Mouse (Mus musculus) midbrain, postnatal 0 days (tissue): ENCODE data around the gene Ccl6. TPM values are rescaled to one million over a fixed set of nuclear protein-coding genes. Genes with fewer than 3 reads are reported as not detected.

Experiments
- ATAC-seq: fragments of 200-750 bp; cut with Nextera tagmentation; 2 replicates; pipeline ENCODE4 v1.8.0; 2017; ENCODE audit warnings: moderate number of reproducible peaks, mild to moderate bottlenecking, moderate TSS enrichment, moderate library complexity; ENCODE audit not compliant: low FRiP score
- DNase-seq: peaks from one replicate; pipeline ENCODE4 v3.0.0-alpha.2; 2015; ENCODE audit warnings: low spot score
- H3K27ac ChIP-seq: fragments of 300-500 bp; sonication (generic); 2 replicates; pipeline ENCODE4 v1.5.1; 2014; ENCODE audit warnings: low read depth, mild to moderate bottlenecking, low read length, mixed read lengths
- H3K27me3 ChIP-seq: fragments of 300-500 bp; sonication (generic); 2 replicates; pipeline ENCODE4 v1.6.1; 2014; ENCODE audit warnings: low read length, control low read depth, mixed read lengths; ENCODE audit not compliant: insufficient read depth
- H3K36me3 ChIP-seq: fragments of 300-500 bp; sonication (generic); 2 replicates; pipeline ENCODE4 v1.6.1; 2014; ENCODE audit warnings: low read length, control low read depth, mixed read lengths; ENCODE audit not compliant: insufficient read depth
- H3K4me1 ChIP-seq: fragments of 300-500 bp; sonication (generic); 2 replicates; pipeline ENCODE4 v1.6.1; 2014; ENCODE audit warnings: mild to moderate bottlenecking, control low read depth, antibody characterized with exemption, low read length, mixed read lengths; ENCODE audit not compliant: insufficient read depth
- H3K4me2 ChIP-seq: fragments of 300-500 bp; sonication (generic); 2 replicates; pipeline ENCODE4 v1.6.1; 2014; ENCODE audit warnings: low read depth, mild to moderate bottlenecking, low read length, mixed read lengths; ENCODE audit not compliant: poor library complexity, severe bottlenecking
- H3K4me3 ChIP-seq: fragments of 300-500 bp; sonication (generic); 2 replicates; pipeline ENCODE4 v1.5.1; 2014; ENCODE audit warnings: low read depth, mild to moderate bottlenecking, low read length, moderate library complexity
- H3K9ac ChIP-seq: fragments of 300-500 bp; sonication (generic); replicated peaks from 2 replicates; pipeline ENCODE4 v1.6.1; 2014; ENCODE audit warnings: mild to moderate bottlenecking, low read length, moderate library complexity, mixed read lengths; ENCODE audit not compliant: poor library complexity, severe bottlenecking
- H3K9me3 ChIP-seq: fragments of 300-500 bp; sonication (generic); 2 replicates; pipeline ENCODE4 v1.6.1; 2016; ENCODE audit warnings: low read length, control low read depth
- CTCF ChIP-seq: IDR thresholded peaks from 2 replicates; pipeline ENCODE4 v1.5.1; 2016; ENCODE audit warnings: antibody characterized with exemption, mild to moderate bottlenecking
- WGBS: fragments of 180-500 bp; shearing (Covaris S2); extraction: QIAGEN DNeasy Blood & Tissue Kit; methylation state at CpG from one replicate; pipeline ENCODE4 v1.1.7; 2014; 5-methylcytosine and 5-hydroxymethylcytosine counted together
- polyA plus RNA-seq: library from polyadenylated mRNA; unstranded; fragments of >200 nt; fragmentation: Nextera tagmentation; extraction: Ambion mirVana; gene quantifications from 2 replicates; pipeline ENCODE4 v1.2.1, GENCODE M21; 2015
- total RNA-seq: library from RNA; depleted of rRNA; stranded (reverse); fragments of >200 nt; gene quantifications from 2 replicates; pipeline ENCODE4 v1.2.3, GENCODE M21; 2014

Ccl6 gene
- total and polyA plus RNA-seq, 2 experiments from 2014 or later = 1.8 to 3.6 TPM

- Histone ChIP-seq H3K4me2 (no peak overlapping the region), H3K4me3 (no peak overlapping the region), H3K9ac (no peak overlapping the region), H3K27ac (no peak overlapping the region), H3K27me3 (no peaks in the 10 kb centered on the region), H3K4me1 (no peaks in the 10 kb centered on the region), H3K36me3 (no peaks in the 10 kb centered on the region), H3K9me3 (no peaks in the 10 kb centered on the region)
- ATAC-seq (no peak), DNase-seq (no peak)
- no peak for TF ChIP-seq CTCF
- 94% methylated on average over 1 of the region's 1 CpGs for WGBS
These were observed 26.1 kb upstream of the Ccl6 start for GRCm38 (mm10) chr11:83619037-83619436.

GRCm38 (mm10) chr11:83618238-83618637 lies 25.4 kb upstream of the Ccl6 start:
- no peak overlapping the region for H3K9ac ChIP-seq
- H3K9me3 ChIP-seq = no peaks in the 10 kb centered on the region
- no peak overlapping the region for H3K4me3 ChIP-seq
- WGBS = 70% methylated on average over 5 of the region's 5 CpGs
- H3K4me1 ChIP-seq = no peaks in the 10 kb centered on the region
- H3K27me3 ChIP-seq = no peaks in the 10 kb centered on the region
- no peak for DNase-seq
- no peak overlapping the region for H3K4me2 ChIP-seq
- no peak for ATAC-seq
- no peaks in the 10 kb centered on the region for H3K36me3 ChIP-seq
- no peak overlapping the region for H3K27ac ChIP-seq
- TF ChIP-seq CTCF = no peak

GRCm38 (mm10) chr11:83616586-83616985 lies 23.7 kb upstream of the Ccl6 start:
- no peak for TF ChIP-seq CTCF
- H3K9me3 ChIP-seq = no peaks in the 10 kb centered on the region
- 91% methylated on average over 1 of the region's 1 CpGs for WGBS
- H3K27ac ChIP-seq = no peak overlapping the region
- no peak overlapping the region for H3K9ac ChIP-seq
- no peak overlapping the region for H3K4me2 ChIP-seq
- H3K36me3 ChIP-seq = no peaks in the 10 kb centered on the region
- H3K4me1 ChIP-seq = no peaks in the 10 kb centered on the region
- H3K27me3 ChIP-seq = no peaks in the 10 kb centered on the region
- H3K4me3 ChIP-seq = no peak overlapping the region
- DNase-seq = no peak
- ATAC-seq = no peak

- TF ChIP-seq CTCF = no peak
- no peaks in the 10 kb centered on the region for H3K36me3 ChIP-seq
- DNase-seq = no peak
- WGBS = 80% methylated on average over 2 of the region's 2 CpGs
- H3K27me3 ChIP-seq = no peaks in the 10 kb centered on the region
- no peaks in the 10 kb centered on the region for H3K9me3 ChIP-seq
- H3K4me1 ChIP-seq = no peaks in the 10 kb centered on the region
- ATAC-seq = no peak
- H3K27ac ChIP-seq = no peak overlapping the region
- no peak overlapping the region for H3K4me2 ChIP-seq
- H3K9ac ChIP-seq = no peak overlapping the region
- no peak overlapping the region for H3K4me3 ChIP-seq
These were observed 18.0 kb upstream of the Ccl6 start for GRCm38 (mm10) chr11:83610900-83611299.

- no peak for TF ChIP-seq CTCF
- no peak for ATAC-seq
- H3K4me2 ChIP-seq = no peak overlapping the region
These were observed 13.5 kb upstream of the Ccl6 start for GRCm38 (mm10) chr11:83606396-83606795.

GRCm38 (mm10) chr11:83605535-83605934 lies 12.6 kb upstream of the Ccl6 start:
- no peak overlapping the region for H3K27ac ChIP-seq
- no peaks in the 10 kb centered on the region for H3K36me3 ChIP-seq
- no peak for DNase-seq
- H3K4me2 ChIP-seq = no peak overlapping the region
- no peak for ATAC-seq
- H3K4me3 ChIP-seq = no peak overlapping the region
- no peak for TF ChIP-seq CTCF
- no peak overlapping the region for H3K9ac ChIP-seq
- no peaks in the 10 kb centered on the region for H3K27me3 ChIP-seq
- H3K9me3 ChIP-seq = no peaks in the 10 kb centered on the region
- WGBS = 93% methylated on average over 3 of the region's 3 CpGs
- H3K4me1 ChIP-seq = no peaks in the 10 kb centered on the region

More at GRCm38 (mm10) chr11:83606396-83606795, 13.5 kb upstream of the Ccl6 start:
- Histone ChIP-seq H3K36me3 (no peaks in the 10 kb centered on the region), H3K4me3 (no peak overlapping the region), H3K9me3 (no peaks in the 10 kb centered on the region), H3K27ac (no peak overlapping the region), H3K27me3 (no peaks in the 10 kb centered on the region), H3K9ac (no peak overlapping the region), H3K4me1 (no peaks in the 10 kb centered on the region)
- WGBS = 58% methylated on average over 1 of the region's 1 CpGs
- DNase-seq = no peak
